ENCODE assay signal across 7 mouse cellular contexts in the genomic region with DNA sequence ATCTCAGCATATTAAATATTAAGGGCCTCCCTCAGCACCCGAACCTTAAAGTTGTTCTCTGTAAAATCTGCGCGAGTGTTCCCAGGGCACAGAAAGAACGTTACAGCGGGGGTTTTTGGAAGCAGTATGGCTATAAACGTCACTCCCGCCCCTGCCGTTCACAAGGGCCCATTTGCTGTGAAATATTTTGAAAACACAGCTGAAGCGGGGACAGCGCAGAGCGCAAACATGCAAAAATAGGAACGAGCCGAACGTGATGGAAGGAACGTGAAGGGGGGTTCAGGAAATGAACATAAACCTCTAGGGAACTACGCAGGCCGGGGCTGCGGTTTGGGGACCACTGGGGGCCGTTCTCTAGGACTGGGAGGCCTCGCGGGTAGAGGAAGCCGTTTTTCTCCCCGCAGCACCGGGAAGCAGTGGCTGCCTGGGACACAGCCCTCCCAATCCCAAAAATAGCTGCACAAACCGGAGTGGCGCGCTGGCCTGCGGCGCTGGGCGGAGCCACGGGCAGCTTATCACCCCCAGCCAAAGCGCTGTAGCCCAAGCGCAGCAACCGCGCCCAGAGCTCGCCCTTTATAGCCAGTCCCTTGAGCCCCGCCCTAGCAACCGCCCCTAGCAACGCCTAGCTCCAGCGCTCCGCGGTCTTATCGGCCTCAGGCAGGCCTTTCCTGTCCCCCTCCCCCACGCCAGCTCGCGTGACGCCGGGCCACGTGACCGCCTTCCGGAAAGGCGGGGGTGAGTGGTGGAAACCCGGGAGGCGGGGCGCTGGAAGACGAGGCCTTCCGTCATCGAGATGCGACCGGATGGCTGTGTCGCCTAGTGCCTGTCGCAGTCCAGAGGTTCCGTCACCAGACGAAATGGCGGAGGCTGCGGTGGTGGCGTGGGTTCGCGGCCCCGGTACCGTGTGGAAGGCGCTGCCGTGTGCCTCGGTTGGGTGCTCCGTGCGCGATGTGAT. TPM values are rescaled to one million over a fixed set of nuclear protein-coding genes. Genes with fewer than 3 reads are reported as not detected.
A peak's percentile ranks its signal among the peaks of the same experiment; 100 is the strongest.
DNase-seq lines count a peak whose midpoint lies in the region; ATAC-seq lines count a peak whose summit lies in the region.

A gene (plus strand): TSS at position 812 of the 955 bp plus-strand sequence.

- H3K27me3 ChIP-seq in intestine, embryonic 16.5 days (replicated peaks; ENCODE audit: control insufficient read depth, insufficient read depth, low read length), result no peaks in the 10 kb centered on the region
- no peaks in the 10 kb centered on the region for H3K27me3 ChIP-seq in midbrain, embryonic 11.5 days (ENCODE audit: control insufficient read depth, insufficient read depth, low read length)

- H3K4me1 ChIP-seq in intestine, embryonic 16.5 days (ENCODE audit: control insufficient read depth, insufficient read depth, low read length), result peaks cover 31% of the 10 kb centered on the region
- peaks cover 27% of the 10 kb centered on the region for H3K4me1 ChIP-seq in midbrain, embryonic 11.5 days (ENCODE audit: control insufficient read depth, insufficient read depth, low read length)

- peak within 1 kb of the TSS; percentile 86 for H3K4me3 ChIP-seq in intestine, embryonic 16.5 days (ENCODE audit: low read length)
- H3K4me3 ChIP-seq in midbrain, embryonic 11.5 days (ENCODE audit: low read depth, low read length), result peak within 1 kb of the TSS; percentile 70

- H3K4me2 ChIP-seq in intestine, embryonic 16.5 days (ENCODE audit: low read depth, low read length), result peak within 1 kb of the TSS; percentile 80
- H3K4me2 ChIP-seq in midbrain, embryonic 11.5 days, result peak within 1 kb of the TSS; percentile 80

- peak; percentile 99 for ATAC-seq in intestine, embryonic 16.5 days
- ATAC-seq in midbrain, embryonic 11.5 days (ENCODE audit: low FRiP score), result peak; percentile 99

- H3K27ac ChIP-seq in intestine, embryonic 16.5 days (ENCODE audit: low read length), result peak within 1 kb of the TSS; percentile 99
- H3K27ac ChIP-seq in midbrain, embryonic 11.5 days (ENCODE audit: low read depth, low read length), result peak within 1 kb of the TSS; percentile 96

- DNase-seq in adrenal gland, adult 8-10 months, result peak; percentile 100
- peak; percentile 100 for DNase-seq in embryo, embryonic 9.5 days (ENCODE audit: extremely low spot score)
- peak; percentile 100 for DNase-seq in gastrocnemius, postnatal 4 days (ENCODE audit: low spot score in 2 of 2)
- peak; percentile 100 for DNase-seq in left cerebral cortex, postnatal 36 days (ENCODE audit: low spot score in 2 of 2)
- DNase-seq in midbrain, embryonic 11.5 days (ENCODE audit: low spot score, missing footprints), result peak; percentile 100
- DNase-seq in skeletal muscle tissue, adult 2 months (ENCODE audit: low read depth, low spot score), result peak; percentile 100

- WGBS in intestine, embryonic 16.5 days, result under 1% methylated on average over 77 of the region's 77 CpGs
- WGBS in midbrain, embryonic 11.5 days, result under 1% methylated on average over 77 of the region's 77 CpGs

- H3K9me3 ChIP-seq in intestine, embryonic 16.5 days (ENCODE audit: control insufficient read depth, low read length), result no peaks in the 10 kb centered on the region
- H3K9me3 ChIP-seq in midbrain, embryonic 11.5 days (ENCODE audit: control insufficient read depth, low read length), result no peaks in the 10 kb centered on the region

- intact Hi-C loops in left cerebral cortex, postnatal 36 days (cut with DNase I), result loop anchor here (1.0 kb wide), 1 partner anchor 37 kb away; a partner anchor contains a TSS

- H3K36me3 ChIP-seq in intestine, embryonic 16.5 days (ENCODE audit: control insufficient read depth, insufficient read depth, low read length), result no peaks in the 10 kb centered on the region
- no peaks in the 10 kb centered on the region for H3K36me3 ChIP-seq in midbrain, embryonic 11.5 days (ENCODE audit: control insufficient read depth, insufficient read depth, low read length)

- peak within 1 kb of the TSS; percentile 93 for H3K9ac ChIP-seq in intestine, embryonic 16.5 days (ENCODE audit: low read depth, low read length)
- peak within 1 kb of the TSS; percentile 80 for H3K9ac ChIP-seq in midbrain, embryonic 11.5 days (ENCODE audit: low read length)

RNA-seq across cellular contexts. Expression of the gene that starts here (rescaled TPM):
- 10 to 100 TPM; 21.8 to 30.1 (median 25.7) TPM for total RNA-seq in adrenal gland, adult 8-10 months (2022)
- total RNA-seq in gastrocnemius, postnatal 4 days (2021), result 10 to 100 TPM; 18.5 to 20.0 TPM
- polyA plus RNA-seq in intestine, embryonic 16.5 days (2015; fragmentation: Nextera tagmentation; extraction: Ambion mirVana), result 28.3 and 30.8 TPM in 2 replicates
- 10 to 100 TPM; 20.3 to 21.9 TPM for total RNA-seq in left cerebral cortex, postnatal 36 days (2021)
- polyA plus RNA-seq in midbrain, embryonic 11.5 days (2014; fragmentation: Nextera tagmentation; extraction: Ambion mirVana), result 34.1 and 35.1 TPM in 2 replicates

Comparison
In these comparisons a context has a peak if more than half of its experiments do, and no peak if none do; other contexts are left out.
1. Peak in every context shown above with its lines: DNase-seq, ATAC-seq, H3K4me3 ChIP-seq and H3K27ac ChIP-seq.